In genomic region chrX:102250891-102251170, GRCm38 (mm10) we compare ENCODE assay signal across 8 mouse cellular contexts. TPM values are rescaled to one million over a fixed set of nuclear protein-coding genes. Genes with fewer than 3 reads are reported as not detected.
A peak's percentile ranks its signal among the peaks of the same experiment; 100 is the strongest.
DNase-seq lines count a peak whose midpoint lies in the region; ATAC-seq and TF ChIP-seq lines count a peak whose summit lies in the region.

No protein-coding gene starts in this region.

- peak overlapping the region; percentile 34 for H3K4me3 ChIP-seq in lung, adult 2 months (replicated peaks; ENCODE audit: extremely low read depth, low read depth, low read length)
- H3K4me3 ChIP-seq in embryonic facial prominence, embryonic 15.5 days (replicated peaks): peak overlapping the region; percentile 54
- H3K4me3 ChIP-seq in limb, embryonic 10.5 days: peak overlapping the region; percentile 64
- peak overlapping the region; percentile 58 for H3K4me3 ChIP-seq in olfactory bulb, adult 2 months (ENCODE audit: insufficient read depth, low read depth, low read length)

- no peaks in the 10 kb centered on the region for H3K9me3 ChIP-seq in embryonic facial prominence, embryonic 15.5 days (replicated peaks)
- H3K9me3 ChIP-seq in limb, embryonic 10.5 days (replicated peaks): no peaks in the 10 kb centered on the region

- peaks cover 49% of the 10 kb centered on the region for H3K27me3 ChIP-seq in embryonic facial prominence, embryonic 15.5 days
- peaks cover 100% of the 10 kb centered on the region for H3K27me3 ChIP-seq in limb, embryonic 10.5 days (ENCODE audit: low read depth, poor library complexity, severe bottlenecking)

- H3K9ac ChIP-seq in embryonic facial prominence, embryonic 15.5 days: no peak overlapping the region

- TF ChIP-seq POLR2A in lung, adult 2 months (IDR thresholded peaks at IDR 0.05; ENCODE audit: borderline replicate concordance, extremely low read depth, low read depth, low read length): no peak
- TF ChIP-seq POLR2A in olfactory bulb, adult 2 months (IDR thresholded peaks at IDR 0.05; ENCODE audit: insufficient read depth, low read depth, low read length): no peak

- peak overlapping the region; percentile 85 for H3K4me2 ChIP-seq in embryonic facial prominence, embryonic 15.5 days (replicated peaks)

- no peak for ATAC-seq in embryonic facial prominence, embryonic 15.5 days (ENCODE audit: insufficient number of reproducible peaks, low FRiP score, low TSS enrichment, low read depth)

- no peaks in the 10 kb centered on the region for H3K36me3 ChIP-seq in embryonic facial prominence, embryonic 15.5 days
- H3K36me3 ChIP-seq in limb, embryonic 10.5 days: peaks cover 12% of the 10 kb centered on the region

- DNase-seq in lung, adult 2 months: peak; percentile 5
- no peak for DNase-seq in lung, postnatal 14 days
- DNase-seq in limb, embryonic 10.5 days (ENCODE audit: low spot score): peak; percentile 59
- DNase-seq in right cerebral cortex, adult 18-20 months: no peak
- DNase-seq in gastrocnemius, adult 8-10 months (ENCODE audit: low spot score in 2 of 2): no peak
- DNase-seq in adrenal gland, postnatal 36 days: no peak

- no peak overlapping the region for H3K27ac ChIP-seq in embryonic facial prominence, embryonic 15.5 days (replicated peaks)
- peak overlapping the region; percentile 82 for H3K27ac ChIP-seq in limb, embryonic 10.5 days
- no peak overlapping the region for H3K27ac ChIP-seq in olfactory bulb, adult 2 months (ENCODE audit: insufficient read depth, low read depth, low read length)

- 16% methylated on average over 24 of the region's 24 CpGs for WGBS in lung, adult 2 months
- 17% methylated on average over 24 of the region's 24 CpGs for WGBS in embryonic facial prominence, embryonic 15.5 days
- 4% methylated on average over 24 of the region's 24 CpGs for WGBS in limb, embryonic 10.5 days
- WGBS in olfactory bulb, adult 2 months: 15% methylated on average over 24 of the region's 24 CpGs

- peaks cover 3% of the 10 kb centered on the region for H3K4me1 ChIP-seq in lung, adult 2 months (ENCODE audit: control insufficient read depth, insufficient read depth, low read length)
- no peaks in the 10 kb centered on the region; the same call in 1 of the 2 replicates for H3K4me1 ChIP-seq in embryonic facial prominence, embryonic 15.5 days
- peaks cover 19% of the 10 kb centered on the region for H3K4me1 ChIP-seq in limb, embryonic 10.5 days
- peaks cover 13% of the 10 kb centered on the region for H3K4me1 ChIP-seq in olfactory bulb, adult 2 months (ENCODE audit: control insufficient read depth, insufficient read depth, low read length)

- no peak for TF ChIP-seq CTCF in lung, adult 2 months (IDR thresholded peaks at IDR 0.05; ENCODE audit: insufficient read depth, low read length)
- no peak for TF ChIP-seq CTCF in olfactory bulb, adult 2 months (IDR thresholded peaks at IDR 0.05; ENCODE audit: insufficient read depth, low read depth, low read length)

RNA-seq across cellular contexts. Expression of gene Cited1, which starts 1.1 kb away (rescaled TPM):
- 0.40 and 0.59 TPM in 2 replicates for polyA plus RNA-seq in lung, adult 2 months (2012; rRNA removed)
- polyA plus RNA-seq in embryonic facial prominence, embryonic 15.5 days (2015; fragmentation: Nextera tagmentation; extraction: Ambion mirVana): 15.2 and 17.5 TPM in 2 replicates
- 27.8 and 33.1 TPM in 2 replicates for polyA plus RNA-seq in limb, embryonic 10.5 days (2016; fragmentation: Nextera tagmentation; extraction: Ambion mirVana)
- polyA plus RNA-seq in olfactory bulb, adult 2 months (2012; ENCODE audit: insufficient read depth, insufficient read length, low replicate concordance, missing spikeins): not detected in 2 replicates
- 1 to 10 TPM in 1 of 4 experiments, under 1 TPM in 2, not detected in 1; 0.46 to 1.5 (median 0.85) TPM for total RNA-seq in gastrocnemius, adult 8-10 months (2022)
- 10 to 100 TPM in 1 of 2 experiments, under 1 TPM in 1; 0.92 to 22.8 TPM for total RNA-seq in adrenal gland, postnatal 36 days (2021)

Comparison
In these comparisons a context has a peak if more than half of its experiments do, and no peak if none do; other contexts are left out.
1. DNase-seq: peak in lung, adult 2 months (single experiment) and limb, embryonic 10.5 days (single experiment); none in lung, postnatal 14 days (single experiment), right cerebral cortex, adult 18-20 months (single experiment), gastrocnemius, adult 8-10 months (0 of 2) and adrenal gland, postnatal 36 days (0 of 2).
2. RNA of gene Cited1, which starts 1.1 kb away (polyA plus RNA-seq): 27.8 to 33.1 TPM in limb, embryonic 10.5 days and 15.2 to 17.5 TPM in embryonic facial prominence, embryonic 15.5 days; 0.40 to 0.59 TPM in lung, adult 2 months and not detected in olfactory bulb, adult 2 months; every median in the first group is over 10 times any median in the second.
3. Peak in every context shown above with its lines, with median percentiles within 50 percentile points of each other: H3K4me3 ChIP-seq.